Mouse (Mus musculus) small intestine, adult 2 months (tissue): ENCODE measurements at regions not wholly inside any gene's neighbourhood (a gene's known extent, or its start where the extent isn't known, plus 50 kb on each side); places are given as distances from the start of the nearest gene placed in this dataset.

ENCODE experiments used
- CTCF ChIP-seq: fragments of 200-500 bp; IDR thresholded peaks from 2 replicates; pipeline ENCODE4 v1.5.1; 2012; ENCODE audit warnings: low read depth, mild to moderate bottlenecking, control low read depth, inconsistent platforms, low read length, moderate library complexity, mixed read lengths; ENCODE audit not compliant: insufficient replicate concordance, insufficient read length; ENCODE audit errors: extremely low read depth
- POLR2A ChIP-seq: fragments of 200-500 bp; IDR thresholded peaks from 2 replicates; pipeline ENCODE4 v1.6.1; 2012; ENCODE audit warnings: low read depth, mild to moderate bottlenecking, control low read depth, inconsistent platforms, low read length, moderate library complexity

GRCm38 (mm10) chr2:45504468-45504867 lies 387.3 kb upstream of the Zeb2 start:
- TF ChIP-seq CTCF = no peak
- no peak for TF ChIP-seq POLR2A
